Mouse (Mus musculus) forebrain, postnatal 0 days (tissue): ENCODE results near the gene Ppil1. TPM values are rescaled to one million over a fixed set of nuclear protein-coding genes. Genes with fewer than 3 reads are reported as not detected.

Source experiments
- ATAC-seq: fragments of 200-750 bp; cut with Nextera tagmentation; 2 replicates; pipeline ENCODE4 v1.8.0; 2017; ENCODE audit warnings: mild to moderate bottlenecking, moderate library complexity
- DNase-seq: peaks from one replicate; pipeline ENCODE4 v3.0.0-alpha.2; 2015
- H3K27ac ChIP-seq: fragments of 300-500 bp; sonication (generic); 2 replicates; pipeline ENCODE4 v1.5.1; 2014; ENCODE audit warnings: low read depth, mild to moderate bottlenecking, antibody characterized with exemption, low read length, moderate library complexity, mixed read lengths
- H3K27me3 ChIP-seq: fragments of 300-500 bp; sonication (generic); 2 replicates; pipeline ENCODE4 v1.6.1; 2014; ENCODE audit warnings: mild to moderate bottlenecking, low read length, mixed read lengths; ENCODE audit not compliant: insufficient read depth
- H3K36me3 ChIP-seq: fragments of 300-500 bp; sonication (generic); 2 replicates; pipeline ENCODE4 v1.6.1; 2014; ENCODE audit warnings: mild to moderate bottlenecking, moderate library complexity; ENCODE audit not compliant: insufficient read depth
- H3K4me1 ChIP-seq: fragments of 300-500 bp; sonication (generic); 2 replicates; pipeline ENCODE4 v1.6.1; 2014; ENCODE audit warnings: antibody characterized with exemption; ENCODE audit not compliant: insufficient read depth
- H3K4me2 ChIP-seq: fragments of 300-500 bp; sonication (generic); 2 replicates; pipeline ENCODE4 v1.6.1; 2014; ENCODE audit warnings: low read depth, mild to moderate bottlenecking, moderate library complexity
- H3K4me3 ChIP-seq: fragments of 300-500 bp; sonication (generic); 2 replicates; pipeline ENCODE4 v1.5.1; 2014; ENCODE audit warnings: low read depth, low read length, mixed read lengths
- H3K9ac ChIP-seq: fragments of 300-500 bp; sonication (generic); 2 replicates; pipeline ENCODE4 v1.6.1; 2014; ENCODE audit warnings: mild to moderate bottlenecking
- H3K9me3 ChIP-seq: fragments of 300-500 bp; sonication (generic); 2 replicates; pipeline ENCODE4 v1.6.1; 2016; ENCODE audit warnings: low read length
- CTCF ChIP-seq: sonication (generic); IDR thresholded peaks from 2 replicates; pipeline ENCODE4 v1.5.1; 2016; ENCODE audit warnings: antibody characterized with exemption, control low read depth, low read depth
- WGBS: fragments of 180-500 bp; shearing (Covaris S2); extraction: QIAGEN DNeasy Blood & Tissue Kit; methylation state at CpG from one replicate; pipeline ENCODE4 v1.1.7; 2014; 5-methylcytosine and 5-hydroxymethylcytosine counted together
- polyA plus RNA-seq: library from polyadenylated mRNA; unstranded; fragments of >200 nt; fragmentation: Nextera tagmentation; extraction: Ambion mirVana; gene quantifications from 2 replicates; pipeline ENCODE4 v1.2.1, GENCODE M21; 2015
- total RNA-seq: library from RNA; depleted of rRNA; stranded (reverse); fragments of >200 nt; gene quantifications from 2 replicates; pipeline ENCODE4 v1.2.3, GENCODE M21; 2014; rRNA removed

Gene Ppil1
- total RNA-seq: 67.8 and 79.7 TPM in 2 replicates
- 103 and 106 TPM in 2 replicates for polyA plus RNA-seq

DNA sequence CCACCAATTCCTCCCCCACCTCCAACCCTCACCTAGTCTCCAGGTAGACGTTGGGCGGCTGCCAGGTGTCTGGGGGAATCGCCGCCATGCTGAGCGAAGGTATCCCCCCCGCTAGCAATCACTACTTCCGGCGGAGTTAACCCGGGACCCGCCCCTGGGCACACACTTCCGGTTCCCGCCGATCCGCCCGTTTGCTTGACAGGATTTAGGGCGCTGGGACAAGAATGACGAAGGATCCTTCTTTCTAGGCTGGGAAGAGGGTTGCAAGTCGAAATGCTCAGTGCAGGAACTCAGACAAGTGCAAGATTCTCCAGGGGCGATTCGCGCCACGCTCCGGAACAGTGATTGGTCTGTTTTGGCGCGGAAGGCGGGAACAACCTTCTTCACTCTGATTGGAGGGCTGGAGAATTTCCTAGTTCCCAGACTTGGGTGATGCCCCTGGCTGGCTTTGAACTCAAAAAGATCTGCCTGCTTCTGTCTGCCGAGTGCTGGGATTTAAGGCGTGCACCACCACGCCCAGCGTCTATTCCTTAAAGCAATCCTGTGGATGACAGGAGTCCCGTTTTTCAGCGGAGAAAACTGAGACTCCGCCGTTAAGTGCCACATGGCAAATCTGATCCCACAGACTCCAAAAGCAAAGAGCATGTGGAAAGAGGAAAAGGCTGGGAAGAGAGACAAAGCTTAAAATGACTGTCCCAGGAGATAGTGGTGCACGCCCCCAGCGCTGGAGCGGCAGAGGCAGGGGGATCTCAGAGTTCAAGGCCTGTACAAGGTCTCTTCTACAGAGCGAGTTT is at the start of gene Ppil1:
Ppil1 (minus strand) TSS at position 347 of the 794 bp plus-strand sequence.
- Histone ChIP-seq H3K4me1 (peaks cover 19% of the 10 kb centered on the region), H3K4me2 (peak within 1 kb of the TSS; percentile 62), H3K9me3 (no peaks in the 10 kb centered on the region), H3K36me3 (no peaks in the 10 kb centered on the region; the same call in 1 of the 2 replicates), H3K27me3 (no peaks in the 10 kb centered on the region), H3K27ac (peak within 1 kb of the TSS; percentile 96), H3K4me3 (peak within 1 kb of the TSS; percentile 67), H3K9ac (peak within 1 kb of the TSS; percentile 70)
- DNase-seq (peak; percentile 90), ATAC-seq (peak; percentile 81)
- WGBS: 8% methylated on average over 38 of the region's 38 CpGs
- no peak for TF ChIP-seq CTCF

DNA sequence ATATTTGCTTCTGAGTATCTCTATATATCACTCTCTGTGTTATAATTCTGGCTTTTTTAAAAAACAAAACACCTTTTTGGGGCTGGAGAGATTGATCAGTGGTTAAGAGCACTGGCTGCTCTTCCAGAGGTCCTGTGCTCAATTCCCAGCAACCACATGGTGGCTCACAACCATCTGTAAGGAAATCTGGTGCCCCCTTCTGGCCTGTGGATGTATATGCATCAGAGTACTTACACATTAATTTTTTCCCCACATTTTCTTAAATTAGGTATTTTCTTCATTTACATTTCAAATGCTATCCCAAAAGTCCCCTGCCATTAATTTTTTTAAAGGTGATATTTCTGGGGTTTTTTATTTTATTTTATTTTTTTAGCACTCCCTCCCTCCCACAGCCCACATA is 49.3 kb upstream of the Ppil1 start:
- Histone ChIP-seq H3K27ac (no peak overlapping the region), H3K4me3 (no peak overlapping the region), H3K27me3 (no peaks in the 10 kb centered on the region), H3K36me3 (no peaks in the 10 kb centered on the region), H3K9ac (no peak overlapping the region), H3K4me2 (no peak overlapping the region), H3K4me1 (no peaks in the 10 kb centered on the region), H3K9me3 (no peaks in the 10 kb centered on the region)
- no peak for DNase-seq
- peak; percentile 29 for TF ChIP-seq CTCF
- ATAC-seq: no peak

DNA sequence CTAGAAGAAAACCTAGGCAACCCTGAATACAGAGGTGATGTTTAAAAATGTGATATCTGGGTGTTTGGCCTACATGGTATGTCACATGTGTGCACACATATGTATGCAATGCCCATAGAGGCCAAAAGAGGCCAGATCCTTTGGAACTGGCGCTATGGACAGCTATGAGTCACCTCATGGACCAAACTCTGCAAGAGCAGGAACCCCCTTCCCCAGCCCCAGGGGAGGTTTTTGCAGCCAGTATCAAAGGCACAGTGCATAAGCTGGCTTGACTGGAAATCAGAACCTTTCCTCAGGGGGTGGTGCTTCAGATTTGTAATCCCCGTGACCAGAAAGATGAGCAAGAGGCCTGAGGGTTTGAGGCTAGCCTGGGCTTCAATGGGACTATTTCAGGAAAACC is 48.1 kb upstream of the Ppil1 start:
- Histone ChIP-seq H3K4me2 (no peak overlapping the region), H3K4me1 (no peaks in the 10 kb centered on the region), H3K27me3 (no peaks in the 10 kb centered on the region), H3K9ac (no peak overlapping the region), H3K4me3 (no peak overlapping the region), H3K36me3 (no peaks in the 10 kb centered on the region), H3K27ac (no peak overlapping the region), H3K9me3 (no peaks in the 10 kb centered on the region)
- WGBS: 86% methylated on average over 2 of the region's 2 CpGs
- TF ChIP-seq CTCF: no peak
- ATAC-seq (no peak), DNase-seq (no peak)

DNA sequence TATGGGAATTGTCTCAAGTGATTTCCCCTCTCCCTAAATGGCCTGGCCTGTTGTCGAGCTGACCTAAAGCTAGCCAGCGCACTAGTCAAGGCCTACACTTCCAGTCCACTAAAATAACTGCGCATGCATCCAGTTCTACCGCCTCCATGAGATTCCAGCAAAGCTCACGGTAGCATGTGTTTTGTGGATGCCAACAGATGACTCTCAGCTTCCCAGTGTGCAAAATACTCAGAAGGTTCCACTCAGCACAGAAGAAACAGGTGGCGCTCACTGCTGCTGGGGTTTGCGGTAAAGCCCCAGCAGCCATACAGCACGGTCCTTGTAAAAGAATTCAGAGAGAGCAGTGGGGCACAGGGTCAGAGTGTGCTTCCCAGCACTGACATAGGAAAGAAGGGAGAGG is 47.6 kb upstream of the Ppil1 start:
- no peaks in the 10 kb centered on the region for H3K9me3 ChIP-seq
- H3K4me3 ChIP-seq: no peak overlapping the region
- no peak for TF ChIP-seq CTCF
- no peaks in the 10 kb centered on the region for H3K27me3 ChIP-seq
- H3K36me3 ChIP-seq: no peaks in the 10 kb centered on the region
- H3K27ac ChIP-seq: no peak overlapping the region
- no peak overlapping the region for H3K9ac ChIP-seq
- DNase-seq (no peak), ATAC-seq (no peak)
- no peaks in the 10 kb centered on the region for H3K4me1 ChIP-seq
- H3K4me2 ChIP-seq: no peak overlapping the region
- 85% methylated on average over 8 of the region's 8 CpGs for WGBS

DNA sequence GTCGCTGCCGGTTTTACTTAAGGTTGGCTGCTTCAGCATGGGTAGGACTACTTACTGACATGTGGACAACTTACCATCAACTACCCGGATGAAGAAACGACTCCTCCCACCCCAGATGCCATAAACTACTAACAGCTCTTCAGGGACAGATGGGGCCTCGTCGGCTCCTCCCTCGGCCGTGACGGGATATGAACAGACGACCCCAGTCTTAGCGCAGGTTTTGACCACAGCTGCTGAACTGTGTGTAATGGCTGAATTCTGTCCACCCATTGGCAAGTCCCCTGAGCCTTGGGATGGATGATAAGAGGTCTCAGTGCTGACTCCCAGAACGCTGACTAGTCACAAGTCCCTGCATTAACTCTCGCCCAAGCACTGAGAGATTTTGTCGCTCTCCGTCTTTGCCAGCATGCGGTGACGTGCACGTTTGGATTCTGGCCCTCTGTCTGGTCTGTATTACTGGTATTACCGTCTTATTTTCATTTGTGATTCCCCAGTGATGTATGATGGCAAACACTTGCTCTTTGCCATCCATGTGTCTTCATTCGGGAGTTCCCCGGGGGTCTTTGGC is 46.2 kb upstream of the Ppil1 start:
- TF ChIP-seq CTCF: no peak
- Histone ChIP-seq H3K27me3 (no peaks in the 10 kb centered on the region), H3K36me3 (no peaks in the 10 kb centered on the region), H3K4me1 (no peaks in the 10 kb centered on the region), H3K4me2 (no peak overlapping the region), H3K27ac (no peak overlapping the region), H3K4me3 (no peak overlapping the region), H3K9me3 (no peaks in the 10 kb centered on the region), H3K9ac (no peak overlapping the region)
- no peak for ATAC-seq
- WGBS: 78% methylated on average over 21 of the region's 21 CpGs
- DNase-seq: no peak

DNA sequence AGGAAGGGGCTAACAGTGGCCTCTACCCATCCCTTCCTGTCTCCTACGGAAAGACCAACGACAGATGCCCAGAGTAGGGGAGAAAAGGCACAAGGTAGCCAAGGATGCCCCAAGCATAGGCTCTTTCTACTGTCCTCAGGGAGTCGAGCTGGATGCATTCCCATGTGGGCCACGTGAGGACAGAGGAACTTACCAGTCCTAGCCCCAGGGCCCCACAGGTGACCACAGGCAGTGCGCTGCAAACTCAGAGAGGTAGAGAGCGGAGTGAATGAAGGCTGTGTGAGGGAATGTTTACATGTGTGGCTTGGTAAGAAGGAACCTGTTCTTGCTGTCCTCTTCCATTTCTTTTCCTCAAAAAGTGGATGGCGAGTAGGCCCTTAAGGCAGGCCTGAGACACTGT is 41.9 kb upstream of the Ppil1 start:
- Histone ChIP-seq H3K4me1 (no peaks in the 10 kb centered on the region), H3K9ac (no peak overlapping the region), H3K27ac (no peak overlapping the region), H3K27me3 (no peaks in the 10 kb centered on the region), H3K4me2 (no peak overlapping the region), H3K36me3 (peaks cover 13% of the 10 kb centered on the region; the same call in 1 of the 2 replicates), H3K9me3 (no peaks in the 10 kb centered on the region), H3K4me3 (no peak overlapping the region)
- TF ChIP-seq CTCF: no peak
- no peak for DNase-seq
- no peak for ATAC-seq
- 67% methylated on average over 7 of the region's 7 CpGs for WGBS

DNA sequence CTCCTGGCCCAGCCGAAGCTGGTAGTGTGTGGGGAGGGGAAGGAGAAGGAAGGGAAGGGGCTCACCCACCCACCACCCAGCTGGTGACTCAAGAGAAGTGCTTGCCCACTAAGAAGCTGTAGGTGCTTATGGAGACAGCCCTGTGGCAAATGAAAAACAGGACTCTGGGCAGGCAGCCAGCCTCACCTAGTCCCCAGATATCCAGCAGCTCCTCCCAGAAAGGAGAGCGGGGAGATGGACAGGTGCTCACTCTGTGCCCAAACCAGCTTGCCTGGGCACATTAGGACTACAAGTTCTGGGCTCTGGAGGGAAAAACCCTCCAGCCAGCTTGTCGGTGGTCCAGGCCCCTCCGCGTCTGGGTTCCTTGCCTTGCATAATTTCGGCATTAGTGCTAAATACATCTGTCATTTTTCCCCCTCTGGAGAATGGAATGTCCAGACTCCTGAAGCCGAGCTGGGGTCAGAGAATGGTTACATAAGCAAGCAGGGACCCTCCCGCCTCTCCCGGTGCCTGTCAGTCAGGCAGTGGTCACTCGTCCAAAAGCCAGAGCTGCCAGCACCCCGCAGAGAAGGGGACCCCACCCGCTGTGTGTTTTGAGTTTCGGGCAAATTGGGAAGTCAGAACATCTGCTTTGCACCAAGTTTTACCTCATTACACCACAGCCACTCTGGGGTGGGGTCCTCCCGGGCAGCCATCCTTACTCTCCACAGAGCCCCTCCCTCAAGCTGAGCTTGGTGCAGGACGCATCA is 41.2 kb upstream of the Ppil1 start:
- DNase-seq: no peak
- no peak overlapping the region for H3K27ac ChIP-seq

More for the DNA sequence above, 41.2 kb upstream of the Ppil1 start:
- Histone ChIP-seq H3K9me3 (no peaks in the 10 kb centered on the region), H3K36me3 (peaks cover 15% of the 10 kb centered on the region), H3K27me3 (no peaks in the 10 kb centered on the region), H3K4me2 (no peak overlapping the region), H3K4me1 (no peaks in the 10 kb centered on the region), H3K4me3 (no peak overlapping the region), H3K9ac (no peak overlapping the region)
- ATAC-seq: no peak
- no peak for TF ChIP-seq CTCF
- 27% methylated on average over 15 of the region's 15 CpGs for WGBS
